Mouse (Mus musculus) erythroblast, embryonic 14.5 days (primary cell): Measurements from ENCODE around the gene Ppox. TPM values are rescaled to one million over a fixed set of nuclear protein-coding genes. Genes with fewer than 3 reads are reported as not detected.
A peak's percentile ranks its signal among the peaks of the same experiment; 100 is the strongest.
"Not testable (repeated sequence)": the region's sequence is repeated elsewhere in the genome, so short reads cannot be mapped to it uniquely, and the experiment has no call there.

ENCODE experiments used
- H3K27me3 ChIP-seq: 2 replicates; pipeline ENCODE4 v1.6.1; 2012; ENCODE audit warnings: inconsistent platforms; ENCODE audit not compliant: control insufficient read depth
- H3K36me3 ChIP-seq: 2 replicates; pipeline ENCODE4 v1.6.1; 2012; ENCODE audit warnings: mild to moderate bottlenecking, inconsistent platforms; ENCODE audit not compliant: control insufficient read depth
- H3K4me1 ChIP-seq: 2 replicates; pipeline ENCODE4 v1.6.1; 2012; ENCODE audit warnings: inconsistent platforms; ENCODE audit not compliant: control insufficient read depth
- H3K4me3 ChIP-seq: replicated peaks from 2 replicates; pipeline ENCODE3; 2012; ENCODE audit warnings: moderate library complexity, mild to moderate bottlenecking, inconsistent platforms
- H3K9me3 ChIP-seq: 2 replicates; pipeline ENCODE4 v1.6.1; 2012; ENCODE audit warnings: low read length, inconsistent platforms, mixed read lengths; ENCODE audit not compliant: control insufficient read depth
- GATA1 ChIP-seq: IDR thresholded peaks from 2 replicates; pipeline ENCODE4 v1.6.1; 2012; ENCODE audit warnings: low read length, inconsistent platforms, mixed read lengths
- TAL1 ChIP-seq: IDR thresholded peaks from 3 replicates; pipeline ENCODE4 v1.6.1; 2012; ENCODE audit warnings: low read length, inconsistent platforms, mixed read lengths
- polyA plus RNA-seq: library from polyadenylated mRNA; stranded (reverse); fragments of >175 nt; gene quantifications from 2 replicates; pipeline ENCODE4 v1.2.3, GENCODE M21; 2012

Gene Ppox
- polyA plus RNA-seq, 1 experiment, result 89.9 TPM

- TF ChIP-seq GATA1, result no peak
- no peak for TF ChIP-seq TAL1
- H3K27me3 ChIP-seq, result peaks cover 57% of the 10 kb centered on the region
- no peak within 1 kb of the TSS for H3K4me3 ChIP-seq
- H3K4me1 ChIP-seq, result peaks cover 34% of the 10 kb centered on the region
- no peaks in the 10 kb centered on the region for H3K9me3 ChIP-seq
- H3K36me3 ChIP-seq, result peaks cover 3% of the 10 kb centered on the region; the same call in 1 of the 2 replicates
These were observed 30.9 kb downstream of the Ppox start, which contains the start of gene Adamts4 for GRCm38 (mm10) chr1:171249913-171250600. TSS of gene Adamts4 (plus strand) at chr1:171250421.

DNA sequence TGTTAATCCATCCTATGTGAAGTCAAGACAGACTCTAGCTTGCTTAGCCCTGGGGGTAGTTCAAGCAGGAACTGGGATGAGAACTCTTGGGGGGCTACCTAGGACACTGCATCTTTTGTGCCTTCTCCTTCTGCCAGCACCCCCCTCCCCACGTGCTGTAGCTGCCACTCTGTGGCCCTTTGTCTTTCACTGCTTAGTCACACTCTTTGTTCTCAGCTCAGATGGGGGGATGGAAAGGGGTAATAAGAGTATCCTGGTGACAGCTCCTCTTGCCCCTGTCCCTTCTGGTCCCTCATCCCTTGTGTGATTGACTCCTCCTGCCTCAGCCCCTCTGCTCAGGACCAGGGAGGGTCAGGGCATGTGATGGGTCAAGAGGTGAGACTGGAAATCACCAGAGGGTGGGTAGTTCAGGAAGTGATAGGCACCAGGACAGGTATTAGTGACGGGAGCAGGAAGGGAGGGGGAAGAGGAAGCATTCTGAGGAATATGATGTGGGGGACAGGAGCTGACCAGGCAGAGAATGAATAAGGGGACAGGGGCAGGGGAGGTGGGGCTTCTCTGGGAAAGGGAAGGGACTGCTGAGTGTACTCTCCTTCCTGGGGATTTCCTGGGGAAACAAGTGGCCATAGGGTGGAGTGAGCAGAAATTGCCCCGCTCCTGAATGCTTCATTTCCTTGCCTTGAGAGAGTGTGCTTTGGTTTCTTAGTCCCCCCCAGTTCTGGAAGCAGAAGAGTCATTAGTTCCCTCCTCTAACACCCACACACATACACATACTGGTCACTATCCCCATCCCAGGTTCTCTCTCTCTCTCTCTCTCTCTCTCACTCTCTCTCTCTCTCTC lies 32.4 kb downstream of the Ppox start:
- Histone ChIP-seq H3K4me1 (peaks cover 37% of the 10 kb centered on the region), H3K4me3 (no peak overlapping the region)

DNA sequence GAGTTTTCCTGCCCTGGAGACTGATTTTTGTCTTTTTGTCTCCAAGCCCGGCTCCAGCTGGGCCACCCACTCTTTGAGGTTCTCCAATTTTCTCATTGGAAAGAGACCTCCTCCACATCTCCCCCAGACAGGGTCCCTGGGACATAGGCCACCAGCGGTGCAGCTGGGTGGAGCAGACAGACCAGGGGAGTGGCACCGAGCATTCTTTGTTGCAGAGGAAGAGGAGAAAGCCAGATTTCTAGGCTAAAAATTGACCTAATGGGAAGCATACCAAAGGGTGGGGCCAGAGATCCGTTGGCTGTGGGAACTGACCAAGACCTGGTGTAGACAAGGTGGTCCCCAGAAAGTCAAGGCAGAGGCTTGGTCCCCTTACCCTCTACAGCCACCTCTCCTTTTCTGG lies 33.1 kb downstream of the Ppox start:
- H3K9me3 ChIP-seq, result no peaks in the 10 kb centered on the region
- peaks cover 47% of the 10 kb centered on the region for H3K27me3 ChIP-seq
- H3K36me3 ChIP-seq, result peaks cover 19% of the 10 kb centered on the region
- TF ChIP-seq GATA1, result no peak
- TF ChIP-seq TAL1, result no peak
- peaks cover 38% of the 10 kb centered on the region for H3K4me1 ChIP-seq
- peak overlapping the region; percentile 72 for H3K4me3 ChIP-seq

More for the DNA sequence above, 32.4 kb downstream of the Ppox start:
- Histone ChIP-seq H3K9me3 (no peaks in the 10 kb centered on the region), H3K27me3 (peaks cover 50% of the 10 kb centered on the region), H3K36me3 (peaks cover 12% of the 10 kb centered on the region)
- TF ChIP-seq GATA1 (no peak), TAL1 (no peak)

DNA sequence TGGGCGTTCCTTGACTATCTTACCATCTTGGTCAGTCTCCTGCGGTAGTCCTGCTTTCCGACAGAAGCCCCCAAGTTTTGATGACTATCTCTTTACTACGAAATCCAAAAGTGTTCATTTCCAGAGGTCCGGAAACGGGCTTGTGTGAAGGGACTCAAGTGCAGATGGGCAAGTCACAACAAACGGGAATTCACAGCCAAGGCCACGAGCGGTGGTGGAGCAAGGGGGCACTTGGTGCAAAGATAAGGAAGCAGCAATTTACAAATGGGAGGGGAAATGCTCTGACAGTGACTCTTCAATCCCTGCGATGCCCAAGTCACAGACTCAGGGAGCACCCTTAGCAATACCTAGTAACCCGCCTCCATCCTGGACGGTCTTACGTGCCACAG lies 33.5 kb downstream of the Ppox start:
- Histone ChIP-seq H3K27me3 (peaks cover 42% of the 10 kb centered on the region), H3K9me3 (no peaks in the 10 kb centered on the region), H3K4me1 (peaks cover 38% of the 10 kb centered on the region), H3K36me3 (peaks cover 24% of the 10 kb centered on the region), H3K4me3 (peak overlapping the region; percentile 72)
- TF ChIP-seq GATA1, result no peak
- no peak for TF ChIP-seq TAL1

- Histone ChIP-seq H3K4me1 (peaks cover 38% of the 10 kb centered on the region), H3K36me3 (peaks cover 28% of the 10 kb centered on the region), H3K9me3 (no peaks in the 10 kb centered on the region), H3K27me3 (peaks cover 36% of the 10 kb centered on the region), H3K4me3 (peak overlapping the region; percentile 72)
- TF ChIP-seq TAL1, result no peak
These were observed 34.1 kb downstream of the Ppox start for GRCm38 (mm10) chr1:171246709-171247452.

DNA sequence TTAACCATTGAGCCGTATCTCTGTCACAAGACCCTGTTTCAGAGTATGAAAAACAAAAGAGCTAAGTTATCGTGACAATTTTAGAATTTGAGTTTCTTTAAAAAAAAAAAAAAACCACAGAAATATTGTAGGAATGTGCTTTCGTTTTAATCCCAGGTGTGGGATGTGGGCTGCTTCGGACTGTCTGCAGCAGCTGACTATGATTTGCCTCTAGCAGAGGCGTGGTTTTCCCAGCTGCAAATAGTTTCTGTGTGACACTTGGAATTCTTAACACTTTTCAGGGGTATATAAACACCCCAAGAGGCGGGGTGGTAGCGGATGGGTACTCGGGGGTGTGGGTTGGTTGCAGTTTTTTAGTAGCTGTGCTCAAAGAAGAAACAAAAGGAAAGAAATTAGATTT lies 35.6 kb downstream of the Ppox start:
- TF ChIP-seq TAL1 (no peak), GATA1 (no peak)
- no peak overlapping the region for H3K4me3 ChIP-seq
- H3K27me3 ChIP-seq, result peaks cover 21% of the 10 kb centered on the region
- no peaks in the 10 kb centered on the region for H3K9me3 ChIP-seq
- peaks cover 38% of the 10 kb centered on the region for H3K4me1 ChIP-seq
- peaks cover 43% of the 10 kb centered on the region for H3K36me3 ChIP-seq

GRCm38 (mm10) chr1:171241952-171242351 lies 39.0 kb downstream of the Ppox start:
- H3K36me3 ChIP-seq, result peaks cover 73% of the 10 kb centered on the region
- H3K4me3 ChIP-seq, H3K27me3 ChIP-seq, H3K9me3 ChIP-seq: not testable (repeated sequence)
- H3K4me1 ChIP-seq, result peaks cover 20% of the 10 kb centered on the region

GRCm38 (mm10) chr1:171240911-171241310 lies 40.1 kb downstream of the Ppox start:
- H3K9me3 ChIP-seq, result no peaks in the 10 kb centered on the region
- H3K4me1 ChIP-seq, result peaks cover 12% of the 10 kb centered on the region
- H3K36me3 ChIP-seq, result peaks cover 82% of the 10 kb centered on the region
- no peak for TF ChIP-seq GATA1
- TF ChIP-seq TAL1, result no peak
- H3K27me3 ChIP-seq, result no peaks in the 10 kb centered on the region
- H3K4me3 ChIP-seq, result no peak overlapping the region
